Mouse (Mus musculus) layer of hippocampus, adult 2 months (tissue): Measurements from ENCODE around the gene Gm45783. TPM values are rescaled to one million over a fixed set of nuclear protein-coding genes. Genes with fewer than 3 reads are reported as not detected.
"Not testable (repeated sequence)": the region's sequence is repeated elsewhere in the genome, so short reads cannot be mapped to it uniquely, and the experiment has no call there.

Source experiments
- DNase-seq, 2 experiments: peaks; one replicate each; pipeline ENCODE4 v3.0.0; 2022; ENCODE audit warnings: low spot score in 2 of 2
- H3K27ac ChIP-seq: fragments of 200-600 bp; 2 replicates; pipeline ENCODE4 v1.8.1; 2022
- H3K4me3 ChIP-seq: fragments of 200-600 bp; 2 replicates; pipeline ENCODE4 v1.8.1; 2022; ENCODE audit warnings: mild to moderate bottlenecking
- CTCF ChIP-seq: fragments of 200-600 bp; conservative IDR thresholded peaks from 2 replicates; pipeline ENCODE4 v1.8.1; 2022; ENCODE audit warnings: antibody characterized with exemption, mild to moderate bottlenecking, moderate library complexity
- long read RNA-seq, 2 experiments: library from polyadenylated mRNA; stranded (forward); transcript quantifications; one replicate each; pipeline ENCODE4 v2.0.0; 2021; ENCODE audit warnings: borderline mapping rate in 2 of 2
- microRNA-seq, 2 experiments: library from miRNA; unstranded; fragments of <30 nt; microRNA quantifications; one replicate each; pipeline ENCODE4 v1.2.0; 2021
- total RNA-seq, 2 experiments: library from RNA; stranded (reverse); gene quantifications; 2 replicates each; pipeline ENCODE4 v1.2.3; 2021

Gm45783 gene
- total RNA-seq = not detected
- long read RNA-seq, experiment 1, partial matches to known transcripts = 0 of 1 reads
- long read RNA-seq, experiment 1, other reads (novel, unspliced or antisense) = 1 of 1 reads
- long read RNA-seq, experiment 2, partial matches to known transcripts = 0 of 1 reads
- long read RNA-seq, experiment 2, other reads (novel, unspliced or antisense) = 1 of 1 reads

DNA sequence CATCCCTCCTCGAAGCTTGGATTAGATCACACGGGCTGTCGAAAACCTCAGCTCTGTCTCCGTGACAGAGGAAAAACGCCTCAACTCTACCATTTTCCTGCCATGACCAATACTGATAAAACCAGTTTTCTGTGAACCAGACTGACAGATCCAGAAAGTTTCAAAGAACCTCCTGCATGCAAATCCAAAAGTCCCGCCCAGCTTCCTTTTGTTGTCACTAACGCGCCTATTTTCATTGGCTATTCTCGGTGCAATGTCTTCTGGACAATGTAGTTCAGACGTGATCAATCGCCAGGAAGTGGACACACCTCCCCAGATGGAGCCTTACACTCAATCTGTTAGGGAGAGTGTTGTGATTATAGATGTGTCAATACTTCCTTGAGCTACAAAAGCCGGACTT is at the start of gene Gm45783:
TSS of gene Gm45783 (minus strand) at position 143 of the 400 bp plus-strand sequence.
- DNase-seq, H3K27ac ChIP-seq: not testable (repeated sequence)
- H3K4me3 ChIP-seq = peak within 1 kb of the TSS; percentile 18; the same call in 1 of the 2 replicates

GRCm38 (mm10) chr7:7399603-7400002 is 25.2 kb upstream of the Gm45783 start, which contains the start of gene Vmn2r31:
Vmn2r31 (minus strand) TSS chr7:7399703.
- not testable (repeated sequence) for DNase-seq, H3K27ac ChIP-seq

DNA sequence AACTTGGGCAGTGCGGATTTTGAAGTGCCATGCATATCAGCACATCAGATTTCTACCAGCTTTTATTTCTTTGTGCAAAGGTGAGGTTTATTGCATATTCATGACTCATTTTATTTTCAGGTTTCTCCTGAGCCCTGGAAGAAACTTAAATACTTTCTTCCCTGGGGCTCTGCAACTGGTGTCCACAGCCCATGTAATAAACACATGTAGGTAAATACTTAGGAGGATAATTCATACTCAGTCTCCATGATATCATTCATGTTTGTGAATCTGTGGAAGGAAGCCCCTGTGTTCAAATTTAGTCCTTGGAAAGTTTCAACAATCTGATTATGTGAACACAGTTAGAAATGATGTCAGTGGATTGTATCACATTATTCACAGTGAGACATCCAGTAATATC is 36.9 kb downstream of the Gm45783 start, which contains the start of gene Vmn2r30:
TSS of gene Vmn2r30 (minus strand) at position 101 of the 400 bp plus-strand sequence.
- not testable (repeated sequence) for H3K4me3 ChIP-seq, DNase-seq

More at GRCm38 (mm10) chr7:7399603-7400002, 25.2 kb upstream of the Gm45783 start, which contains the start of gene Vmn2r31:
- not testable (repeated sequence) for H3K4me3 ChIP-seq

DNA sequence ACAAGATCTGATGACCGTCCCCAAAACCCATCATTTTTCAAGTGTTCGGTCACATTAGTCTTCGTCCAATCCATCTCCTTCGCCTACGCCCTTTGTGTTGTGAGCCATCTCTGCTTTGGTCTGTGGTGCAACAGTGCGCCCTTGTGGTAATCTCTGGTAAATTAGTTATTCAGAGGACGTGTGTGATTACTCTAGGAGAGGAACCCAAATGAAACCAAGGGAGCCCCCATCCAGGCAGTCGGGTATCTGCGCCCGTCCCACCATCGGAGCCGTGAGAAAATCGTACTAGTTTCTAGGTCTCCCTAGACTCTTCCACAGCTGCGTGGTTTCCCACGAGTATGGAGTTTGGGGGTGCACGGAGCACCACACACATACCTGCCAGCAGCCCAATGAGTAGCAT is 78.8 kb downstream of the Gm45783 start:
- H3K4me3 ChIP-seq = no peak overlapping the region
- H3K27ac ChIP-seq = no peak overlapping the region
- peak; percentile 78 for TF ChIP-seq CTCF
- DNase-seq = peak; percentile 63 to 69

More for the DNA sequence above, 36.9 kb downstream of the Gm45783 start, which contains the start of gene Vmn2r30:
- not testable (repeated sequence) for H3K27ac ChIP-seq

Small RNAs within 50 kb of the gene (microRNA-seq; reads per million reads assigned to microRNA genes)
- 10.7 to 17.3 reads per million in 2 experiments for gene Mir5620

Other genes with a start within 250 kb of the Gm45783 start
- gene Zfp773, start 237.8 kb downstream of the Gm45783 start, total RNA-seq = 1 to 10 TPM; 2.0 to 2.3 TPM
- 1 to 10 TPM; 7.4 to 9.1 TPM for gene Zfp418, start 203.2 kb downstream of the Gm45783 start, total RNA-seq
- gene Zfp772, start 164.6 kb downstream of the Gm45783 start, total RNA-seq = 1 to 10 TPM; 8.4 to 9.5 TPM
- gene Vmn2r29, start 127.2 kb downstream of the Gm45783 start, total RNA-seq = 1 to 10 TPM; 2.7 TPM
- 10 to 100 TPM in 1 of 2 experiments, 1 to 10 TPM in 1; 9.6 to 14.4 TPM for gene Gm45844, start 96.3 kb downstream of the Gm45783 start, total RNA-seq
- 100 to 1,000 TPM; 128 to 137 TPM for gene Clcn4, start 73.7 kb downstream of the Gm45783 start, total RNA-seq
- under 1 TPM; 0.15 to 0.18 TPM for gene Vmn2r30, start 37.0 kb downstream of the Gm45783 start, total RNA-seq
- gene Vmn2r31, start 25.1 kb upstream of the Gm45783 start, total RNA-seq = not detected
- gene Vmn2r32, start 105.4 kb upstream of the Gm45783 start, total RNA-seq = not detected
- not detected for gene Vmn2r33, start 192.2 kb upstream of the Gm45783 start, total RNA-seq